Mouse (Mus musculus) cerebellum, adult 2 months (tissue): ENCODE measurements around the gene Ddx46. TPM values are rescaled to one million over a fixed set of nuclear protein-coding genes. Genes with fewer than 3 reads are reported as not detected.
"Not testable (repeated sequence)": the region's sequence is repeated elsewhere in the genome, so short reads cannot be mapped to it uniquely, and the experiment has no call there.

Experiments
- DNase-seq, 2 experiments: peaks; one replicate each; pipeline ENCODE4 v3.0.0; 2021
- H3K27ac ChIP-seq: fragments of 200-500 bp; 2 replicates; pipeline ENCODE4 v1.5.1; 2012; ENCODE audit warnings: low read length, control low read depth, inconsistent platforms; ENCODE audit not compliant: insufficient read depth
- H3K27me3 ChIP-seq: fragments of 200-500 bp; 2 replicates; pipeline ENCODE4 v1.6.1; 2012; ENCODE audit warnings: inconsistent platforms, mild to moderate bottlenecking, low read length, moderate library complexity; ENCODE audit not compliant: control insufficient read depth, insufficient read depth
- H3K4me1 ChIP-seq: fragments of 200-500 bp; 2 replicates; pipeline ENCODE4 v1.6.1; 2011; ENCODE audit warnings: low read length; ENCODE audit not compliant: control insufficient read depth, insufficient read depth
- H3K4me3 ChIP-seq: fragments of 200-500 bp; replicated peaks from 2 replicates; pipeline ENCODE3; 2011; ENCODE audit warnings: mild to moderate bottlenecking, low read depth, low read length, control low read depth; ENCODE audit not compliant: insufficient read depth
- CTCF ChIP-seq: fragments of 200-500 bp; IDR thresholded peaks from 2 replicates; pipeline ENCODE4 v1.5.1; 2011; ENCODE audit warnings: low read depth, mild to moderate bottlenecking, control low read depth, low read length, moderate library complexity, borderline replicate concordance; ENCODE audit not compliant: insufficient read depth
- POLR2A ChIP-seq: fragments of 200-500 bp; IDR thresholded peaks from 2 replicates; pipeline ENCODE4 v1.6.1; 2011; ENCODE audit warnings: low read length, control low read depth, borderline replicate concordance; ENCODE audit not compliant: insufficient read depth
- WGBS: fragments of 180-500 bp; shearing (Covaris S2); methylation state at CpG from one replicate; pipeline ENCODE4 v1.1.7; 2018; 5-methylcytosine and 5-hydroxymethylcytosine counted together
- polyA plus RNA-seq: library from polyadenylated mRNA; depleted of rRNA; stranded (reverse); fragments of >200 nt; gene quantifications from 2 replicates; pipeline ENCODE4 v1.2.3, GENCODE M21; 2012

The Ddx46 gene
- polyA plus RNA-seq, 1 experiment: 55.3 TPM

DNA sequence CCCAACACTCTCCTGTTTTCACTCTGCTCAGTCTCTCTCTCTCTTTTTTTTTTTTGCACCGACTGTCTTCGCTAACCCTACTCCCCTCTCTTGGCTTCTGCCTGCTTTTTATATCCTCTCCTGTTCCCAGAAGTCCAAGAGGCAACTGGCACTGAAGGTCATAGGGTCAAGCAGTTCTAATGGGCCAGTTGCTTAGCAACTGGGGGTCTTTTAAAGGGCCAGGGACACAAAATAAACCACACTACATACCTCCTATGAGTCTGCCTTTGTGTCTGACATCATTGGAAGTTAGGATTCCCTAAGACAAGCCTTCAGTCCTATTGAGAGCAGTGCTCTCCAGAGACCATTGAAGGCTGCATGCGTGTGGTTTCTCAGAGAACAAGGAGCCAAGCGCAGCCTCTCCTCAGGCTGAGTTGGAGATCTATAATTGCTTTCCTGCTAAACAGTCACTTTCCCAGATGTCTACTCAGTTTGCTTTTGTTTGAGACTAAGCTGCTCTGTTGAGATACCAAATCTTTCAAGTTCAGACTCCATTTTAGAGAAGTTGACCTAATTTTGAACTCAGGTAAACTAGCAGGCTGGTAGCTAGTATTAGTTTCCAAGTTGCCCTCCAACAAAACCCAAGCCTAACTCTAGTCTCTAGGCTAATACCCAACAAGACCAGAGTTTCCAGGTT, 53.2 kb downstream of the Ddx46 start:
- DNase-seq: no peak
- TF ChIP-seq POLR2A: no peak
- Histone ChIP-seq H3K4me3 (no peak overlapping the region), H3K27ac (no peak overlapping the region), H3K4me1 (no peaks in the 10 kb centered on the region; the same call in 1 of the 2 replicates), H3K27me3 (no peaks in the 10 kb centered on the region)
- 28% methylated on average over 4 of the region's 4 CpGs for whole genome bisulfite sequencing

DNA sequence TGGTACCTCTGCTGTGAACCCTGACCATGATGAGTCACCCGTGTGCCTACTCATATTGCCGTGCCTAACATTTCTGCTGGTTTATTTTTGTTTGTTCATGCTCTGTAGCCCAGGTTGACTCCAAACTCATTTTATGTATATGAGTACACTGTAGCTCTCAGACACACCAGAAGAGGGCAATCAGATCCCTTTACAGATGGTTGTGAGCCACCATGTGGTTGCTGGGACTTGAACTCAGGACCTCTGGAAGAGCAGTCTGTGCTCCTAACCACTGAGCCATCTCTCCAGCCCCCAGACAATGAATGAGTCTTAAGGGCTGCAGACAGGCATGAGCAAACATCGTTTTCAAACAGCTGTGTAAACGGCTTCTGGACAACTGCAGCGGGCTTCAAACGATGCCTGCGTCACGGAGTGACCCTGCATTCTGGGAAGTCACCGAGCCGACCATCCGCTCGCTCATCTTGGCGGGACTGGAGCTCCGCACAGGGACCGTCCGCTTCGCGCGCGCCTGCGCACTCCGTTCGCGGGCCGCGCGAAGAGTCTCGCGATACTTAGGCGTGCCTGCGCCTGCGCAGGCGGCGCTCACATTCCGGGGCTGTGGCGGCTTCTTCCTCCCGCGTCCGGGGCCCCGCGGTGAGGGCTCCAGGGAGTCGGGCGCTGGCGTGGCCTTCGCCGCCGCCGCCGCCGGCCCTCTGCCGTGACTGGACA, 57.9 kb downstream of the Ddx46 start, which contains the start of gene B230219D22Rik:
B230219D22Rik (plus strand) TSS at position 590 of the 708 bp plus-strand sequence.
- WGBS: 2% methylated on average over 47 of the region's 51 CpGs
- peaks cover 5% of the 10 kb centered on the region; the same call in 1 of the 2 replicates for H3K4me1 ChIP-seq
- TF ChIP-seq CTCF (no peak), POLR2A (peak; percentile 100)

DNA sequence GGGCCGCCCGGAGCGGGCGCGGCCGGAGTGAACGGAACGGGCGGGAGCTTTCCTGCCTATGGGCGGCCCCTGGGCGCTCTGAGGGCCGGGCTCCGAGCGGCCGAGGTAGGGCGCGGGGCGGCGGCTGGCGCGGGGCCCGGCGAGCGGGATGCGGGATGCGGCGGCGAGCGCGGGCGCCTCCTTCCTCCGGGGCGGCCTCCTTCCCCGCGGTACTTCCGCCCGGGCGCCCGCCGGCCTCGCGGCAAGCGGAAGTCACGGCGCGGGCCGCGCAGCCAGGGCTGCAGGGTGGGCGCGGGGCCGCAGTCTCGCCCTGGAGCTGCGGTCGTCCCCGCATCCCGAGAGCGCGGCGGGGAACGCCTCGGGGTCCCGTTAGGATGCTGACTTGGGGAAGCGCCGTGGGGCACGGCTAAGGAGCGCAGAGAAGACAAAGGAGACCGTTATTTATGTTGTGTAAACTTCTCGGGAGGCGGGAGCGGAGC, 58.5 kb downstream of the Ddx46 start:
- Histone ChIP-seq H3K4me3 (peak overlapping the region; percentile 68), H3K27ac (peak overlapping the region; percentile 60), H3K27me3 (no peaks in the 10 kb centered on the region), H3K4me1 (peaks cover 5% of the 10 kb centered on the region; the same call in 1 of the 2 replicates)
- no peak for DNase-seq
- TF ChIP-seq CTCF: no peak
- WGBS: under 1% methylated on average over 64 of the region's 70 CpGs

More for the DNA sequence above, 57.9 kb downstream of the Ddx46 start, which contains the start of gene B230219D22Rik:
- peak; percentile 91 to 93 for DNase-seq
- Histone ChIP-seq H3K27me3 (no peaks in the 10 kb centered on the region), H3K4me3 (peak within 1 kb of the TSS; percentile 68), H3K27ac (peak within 1 kb of the TSS; percentile 60)

DNA sequence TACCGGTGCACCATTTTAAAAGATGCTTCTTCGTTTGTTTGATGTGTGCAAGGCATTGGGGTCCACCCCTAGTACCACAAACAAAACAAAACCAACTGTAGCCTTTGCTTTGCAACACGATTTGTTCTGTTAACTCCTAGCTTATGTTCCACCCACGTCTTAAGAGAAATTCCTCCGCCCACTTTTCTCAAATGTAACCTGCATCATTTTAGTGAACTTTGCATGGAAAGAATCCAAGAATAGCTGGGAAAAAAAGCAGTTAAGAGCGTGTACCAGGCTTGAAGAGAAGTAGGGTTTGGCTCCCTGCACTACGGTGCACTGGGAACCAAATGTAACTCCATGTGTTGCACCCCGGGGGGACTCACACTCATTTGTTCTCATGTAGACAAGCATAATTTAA, 59.3 kb downstream of the Ddx46 start:
- TF ChIP-seq CTCF (no peak), POLR2A (no peak)
- H3K27ac ChIP-seq: no peak overlapping the region
- DNase-seq: no peak
- peak overlapping the region; percentile 68 for H3K4me3 ChIP-seq
- no peaks in the 10 kb centered on the region for H3K27me3 ChIP-seq
- 3% methylated on average over 8 of the region's 8 CpGs for WGBS
- peaks cover 5% of the 10 kb centered on the region; the same call in 1 of the 2 replicates for H3K4me1 ChIP-seq

DNA sequence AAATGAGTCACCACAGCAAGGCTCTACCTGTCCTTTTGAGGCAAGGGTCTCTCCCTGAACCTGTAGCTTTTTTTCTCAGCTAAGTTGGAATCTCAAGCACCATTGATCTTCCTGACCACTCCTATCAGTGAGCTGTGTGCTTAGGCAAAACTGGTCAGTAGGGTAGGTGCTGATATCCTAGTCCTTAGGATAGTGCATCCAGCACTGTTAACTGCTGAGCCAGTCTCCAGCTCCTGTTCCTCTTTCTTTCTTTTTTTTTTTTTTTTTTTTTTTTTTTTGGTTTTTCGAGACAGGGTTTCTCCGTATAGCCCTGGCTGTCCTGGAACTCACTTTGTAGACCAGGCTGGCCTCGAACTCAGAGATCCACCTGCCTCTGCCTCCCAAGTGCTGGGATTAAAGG, 61.2 kb downstream of the Ddx46 start:
- not testable (repeated sequence) for H3K4me3 ChIP-seq, H3K4me1 ChIP-seq, H3K27ac ChIP-seq, DNase-seq, H3K27me3 ChIP-seq
- 89% methylated on average over 1 of the region's 3 CpGs for WGBS

DNA sequence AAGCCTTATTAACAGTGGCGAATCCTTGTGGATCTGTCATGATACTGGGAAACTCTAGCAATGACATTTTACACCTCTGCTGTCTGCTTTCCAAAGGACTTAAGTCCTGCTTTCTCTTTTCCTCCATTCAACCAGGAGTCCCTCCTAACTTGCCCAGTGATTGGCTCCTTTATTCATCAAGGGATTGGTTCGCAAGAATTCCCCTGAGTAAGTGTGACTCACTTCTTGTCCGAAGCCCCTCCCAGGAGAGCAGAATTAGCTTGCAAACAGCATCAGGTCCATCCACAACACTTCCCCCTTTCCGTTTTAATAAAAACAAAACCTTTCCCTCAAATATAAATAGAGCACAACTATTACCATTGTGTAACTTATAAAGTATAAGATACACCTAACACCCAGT, 69.5 kb downstream of the Ddx46 start:
- DNase-seq: no peak
- no peak overlapping the region for H3K4me3 ChIP-seq
- TF ChIP-seq POLR2A (no peak), CTCF (no peak)
- H3K27ac ChIP-seq: no peak overlapping the region
- 79% methylated on average over 4 of the region's 4 CpGs for WGBS
- no peaks in the 10 kb centered on the region for H3K27me3 ChIP-seq
- no peaks in the 10 kb centered on the region for H3K4me1 ChIP-seq

DNA sequence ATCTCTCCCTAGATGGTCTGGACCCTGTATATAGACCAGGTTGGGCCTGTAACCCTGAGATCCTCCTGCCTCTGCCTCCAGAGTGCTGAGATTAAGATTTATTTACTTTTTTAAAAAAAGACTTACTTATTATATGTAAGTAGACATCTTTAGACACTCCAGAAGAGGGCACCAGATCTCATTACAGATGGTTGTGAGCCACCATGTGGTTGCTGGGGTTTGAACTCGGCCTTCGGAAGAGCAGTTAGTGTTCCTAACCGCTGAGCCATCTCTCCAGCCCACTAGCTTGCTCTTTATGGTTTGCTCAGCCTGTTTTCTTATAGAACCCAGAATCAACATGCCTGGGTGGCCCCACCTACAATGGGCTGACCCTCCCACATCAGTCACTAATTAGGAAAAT, 78.0 kb downstream of the Ddx46 start:
- Histone ChIP-seq H3K27me3 (no peaks in the 10 kb centered on the region), H3K27ac (no peak overlapping the region), H3K4me1 (peaks cover 2% of the 10 kb centered on the region; the same call in 1 of the 2 replicates), H3K4me3 (no peak overlapping the region)
- no peak for DNase-seq
- TF ChIP-seq POLR2A (no peak), CTCF (no peak)
- 93% methylated on average over 3 of the region's 3 CpGs for WGBS

DNA sequence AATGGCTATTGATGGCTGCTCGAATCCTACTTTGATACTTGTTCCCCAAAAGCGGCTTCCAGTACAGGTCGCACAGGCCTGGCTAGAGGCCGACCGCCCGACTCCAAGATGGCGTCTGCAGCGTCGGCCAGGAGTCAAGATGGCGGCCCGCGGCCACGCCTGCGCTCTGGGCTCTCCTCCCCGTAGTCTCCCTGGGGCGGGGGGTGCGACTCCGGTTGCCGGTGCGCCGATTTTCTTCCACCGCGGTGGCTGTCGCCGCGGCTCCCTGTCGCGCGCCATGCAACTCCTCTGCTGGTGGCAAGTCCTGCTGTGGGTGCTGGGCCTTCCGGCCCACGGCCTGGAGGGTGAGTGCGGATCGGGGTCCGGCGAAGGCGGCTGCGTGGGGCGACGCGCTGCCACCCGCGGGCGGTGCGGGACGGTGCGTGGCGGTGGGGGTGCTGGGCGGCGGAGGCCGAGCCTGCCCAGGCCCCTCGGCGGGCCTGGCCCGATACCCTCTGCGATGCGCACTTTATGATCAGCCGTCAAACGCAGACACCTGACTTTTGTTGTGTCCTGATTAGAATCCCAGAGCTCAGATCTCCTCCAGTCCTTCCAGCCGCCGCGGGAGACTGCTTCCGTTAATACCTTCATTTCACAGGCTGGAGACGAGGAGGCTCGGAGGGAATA, 79.8 kb downstream of the Ddx46 start, which contains the start of gene Txndc15:
Txndc15 (plus strand) TSS at position 150 of the 666 bp plus-strand sequence.
- Histone ChIP-seq H3K4me1 (peaks cover 2% of the 10 kb centered on the region), H3K27me3 (no peaks in the 10 kb centered on the region), H3K4me3 (peak within 1 kb of the TSS; percentile 78), H3K27ac (peak within 1 kb of the TSS; percentile 85)
- under 1% methylated on average over 63 of the region's 63 CpGs for WGBS
- peak; percentile 54; the same call in 1 of the 2 replicates for TF ChIP-seq POLR2A
- no peak for TF ChIP-seq CTCF
- DNase-seq: peak; percentile 89 to 94
